Mouse (Mus musculus) stomach, postnatal 0 days (tissue): ENCODE data around the gene Map4k1. TPM values are rescaled to one million over a fixed set of nuclear protein-coding genes. Genes with fewer than 3 reads are reported as not detected.

Experiments used
- ATAC-seq: fragments of 200-750 bp; cut with Nextera tagmentation; 2 replicates; pipeline ENCODE4 v1.8.0; 2017; ENCODE audit not compliant: low FRiP score, low TSS enrichment
- DNase-seq: peaks from one replicate; pipeline ENCODE4 v3.0.0-alpha.2; 2016; ENCODE audit warnings: low spot score
- H3K27ac ChIP-seq: fragments of 300-500 bp; sonication (generic); replicated peaks from 2 replicates; pipeline ENCODE4 v1.5.1; 2014; ENCODE audit warnings: mild to moderate bottlenecking, control low read depth
- H3K27me3 ChIP-seq: fragments of 300-500 bp; sonication (generic); 2 replicates; pipeline ENCODE4 v1.6.1; 2014; ENCODE audit warnings: low read length; ENCODE audit not compliant: control insufficient read depth, insufficient read depth
- H3K36me3 ChIP-seq: fragments of 300-500 bp; sonication (generic); 2 replicates; pipeline ENCODE4 v1.6.1; 2014; ENCODE audit warnings: low read length, mixed read lengths; ENCODE audit not compliant: control insufficient read depth, insufficient read depth
- H3K4me1 ChIP-seq: fragments of 300-500 bp; sonication (generic); replicated peaks from 2 replicates; pipeline ENCODE4 v1.6.1; 2014; ENCODE audit warnings: antibody characterized with exemption; ENCODE audit not compliant: control insufficient read depth, insufficient read depth
- H3K4me2 ChIP-seq: fragments of 300-500 bp; sonication (generic); replicated peaks from 2 replicates; pipeline ENCODE4 v1.6.1; 2014; ENCODE audit warnings: low read depth, mild to moderate bottlenecking, control low read depth, moderate library complexity
- H3K4me3 ChIP-seq: fragments of 300-500 bp; sonication (generic); 2 replicates; pipeline ENCODE4 v1.5.1; 2014; ENCODE audit warnings: low read depth, low read length, control low read depth
- H3K9ac ChIP-seq: fragments of 300-500 bp; sonication (generic); 2 replicates; pipeline ENCODE4 v1.6.1; 2014; ENCODE audit warnings: mild to moderate bottlenecking, low read length, control low read depth, mixed read lengths
- H3K9me3 ChIP-seq: fragments of 300-500 bp; sonication (generic); 2 replicates; pipeline ENCODE4 v1.6.1; 2016; ENCODE audit warnings: low read length; ENCODE audit not compliant: control insufficient read depth
- CTCF ChIP-seq: IDR thresholded peaks from 2 replicates; pipeline ENCODE4 v1.5.1; 2016; ENCODE audit warnings: antibody characterized with exemption, low read depth, mild to moderate bottlenecking, moderate library complexity
- EP300 ChIP-seq: optimal IDR thresholded peaks from 2 replicates; pipeline ENCODE3; 2016; ENCODE audit warnings: antibody characterized with exemption
- WGBS: fragments of 180-500 bp; shearing (Covaris S2); extraction: QIAGEN DNeasy Blood & Tissue Kit; methylation state at CpG from one replicate; pipeline ENCODE4 v1.1.7; 2014; 5-methylcytosine and 5-hydroxymethylcytosine counted together
- polyA plus RNA-seq: library from polyadenylated mRNA; unstranded; fragments of >200 nt; fragmentation: Nextera tagmentation; extraction: Ambion mirVana; gene quantifications from 2 replicates; pipeline ENCODE4 v1.2.1, GENCODE M21; 2015

The Map4k1 gene
- polyA plus RNA-seq, 1 experiment from 2014 or later: 3.6 TPM

DNA sequence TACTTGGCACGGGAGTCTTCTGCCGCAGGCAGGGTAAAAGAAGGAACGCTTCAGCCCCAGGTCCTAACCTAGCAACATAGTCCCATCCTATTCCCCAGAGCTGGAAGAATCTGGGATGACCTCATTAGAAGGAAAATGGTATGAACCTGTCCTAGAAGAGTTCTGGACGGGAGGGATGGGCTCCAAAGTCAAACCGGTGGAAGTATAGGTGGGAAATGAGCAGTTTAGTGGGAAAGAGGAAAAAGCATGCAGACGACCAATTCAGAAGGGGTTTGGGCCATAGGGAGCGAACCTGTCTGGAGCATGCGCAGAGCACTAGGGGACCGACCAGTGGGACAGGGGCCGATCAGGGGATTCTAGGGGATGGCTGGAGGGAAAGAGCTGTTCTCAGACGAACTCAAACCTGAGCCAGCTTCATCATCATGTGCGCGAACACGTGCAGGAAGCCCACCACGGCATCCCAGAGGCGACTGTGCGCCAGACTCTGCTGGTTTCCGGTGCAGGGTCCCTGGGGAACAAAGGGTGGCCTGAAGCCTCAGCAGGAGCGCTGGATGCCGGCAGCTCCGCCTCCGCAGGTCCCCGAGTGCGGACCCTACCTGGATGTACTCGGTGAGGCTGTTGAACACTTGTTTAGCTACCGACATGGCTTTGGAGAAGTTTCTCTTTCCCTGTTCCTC is 58.3 kb downstream of the Map4k1 start:
- ATAC-seq (no peak), DNase-seq (no peak)
- TF ChIP-seq CTCF (no peak), EP300 (no peak)
- peaks cover 10% of the 10 kb centered on the region for H3K4me1 ChIP-seq
- WGBS: 2% methylated on average over 26 of the region's 26 CpGs
- no peaks in the 10 kb centered on the region for H3K27me3 ChIP-seq
- H3K36me3 ChIP-seq: no peaks in the 10 kb centered on the region
- H3K4me2 ChIP-seq: peak overlapping the region; percentile 57
- no peak overlapping the region for H3K27ac ChIP-seq
- no peaks in the 10 kb centered on the region for H3K9me3 ChIP-seq
- peak overlapping the region; percentile 52; the same call in 1 of the 2 replicates for H3K9ac ChIP-seq
- H3K4me3 ChIP-seq: peak overlapping the region; percentile 28

DNA sequence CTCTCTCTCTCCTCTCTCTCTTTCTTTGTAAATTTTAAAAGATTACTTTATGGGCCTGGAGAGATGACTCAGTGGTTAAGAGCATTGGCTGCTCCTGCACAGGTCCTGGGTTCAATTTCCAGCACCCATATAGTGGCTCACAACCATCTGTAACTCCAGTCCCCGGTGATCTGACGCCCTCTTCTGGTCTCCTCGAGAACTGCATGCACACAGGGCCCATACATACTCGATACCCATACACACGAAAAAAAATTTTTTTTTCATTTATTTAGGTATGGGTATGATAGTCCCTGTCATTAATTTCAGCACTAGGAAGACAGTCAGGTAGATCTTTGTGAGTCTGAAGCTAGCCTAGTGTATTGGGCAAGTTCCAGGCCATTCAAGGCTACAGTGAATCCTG is 59.3 kb downstream of the Map4k1 start:
- DNase-seq (no peak), ATAC-seq (no peak)
- Histone ChIP-seq H3K4me1 (peaks cover 10% of the 10 kb centered on the region), H3K4me2 (no peak overlapping the region), H3K9ac (no peak overlapping the region), H3K27ac (no peak overlapping the region), H3K9me3 (no peaks in the 10 kb centered on the region), H3K36me3 (no peaks in the 10 kb centered on the region), H3K27me3 (no peaks in the 10 kb centered on the region), H3K4me3 (no peak overlapping the region)
- TF ChIP-seq EP300 (no peak), CTCF (peak; percentile 49)
- 72% methylated on average over 5 of the region's 5 CpGs for WGBS

DNA sequence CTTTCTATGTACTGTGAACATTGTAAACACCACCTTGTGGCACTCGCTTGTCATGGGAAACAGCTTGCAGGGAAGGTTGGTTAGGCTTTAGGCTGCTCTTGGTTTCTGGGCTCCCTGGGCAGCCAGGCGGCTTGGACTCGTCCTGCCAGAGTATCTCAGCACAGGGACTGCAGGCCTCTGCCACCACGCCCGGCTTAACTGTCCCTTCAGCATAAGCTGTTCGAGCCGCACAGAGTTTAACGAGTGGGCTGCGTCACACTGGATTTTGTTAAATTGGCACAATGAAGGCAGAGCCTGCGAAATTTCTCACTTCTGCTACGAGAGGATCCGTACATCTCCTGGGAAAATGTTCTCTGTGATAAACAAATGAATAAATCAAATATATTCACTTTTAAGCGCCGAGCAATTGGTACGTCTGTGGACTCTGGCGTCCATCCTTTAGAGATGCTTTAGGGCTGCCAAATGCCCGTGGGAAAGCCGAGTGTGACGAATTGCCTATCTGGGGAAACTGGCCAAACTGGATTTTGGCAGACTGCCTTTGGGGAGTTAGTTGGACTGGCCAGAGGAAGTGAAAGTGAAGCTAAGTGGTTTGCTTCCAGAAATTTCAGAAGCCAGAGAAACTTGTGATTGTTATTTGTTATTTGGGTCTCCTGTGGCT is 61.3 kb downstream of the Map4k1 start:
- Histone ChIP-seq H3K27me3 (no peaks in the 10 kb centered on the region), H3K9me3 (no peaks in the 10 kb centered on the region), H3K4me1 (peaks cover 10% of the 10 kb centered on the region), H3K36me3 (no peaks in the 10 kb centered on the region), H3K4me3 (no peak overlapping the region), H3K27ac (peak overlapping the region; percentile 77), H3K4me2 (peak overlapping the region; percentile 33), H3K9ac (peak overlapping the region; percentile 27; the same call in 1 of the 2 replicates)
- 18% methylated on average over 19 of the region's 19 CpGs for WGBS
- peak; percentile 57; the same call in 1 of the 2 replicates for ATAC-seq
- peak; percentile 73 for DNase-seq
- TF ChIP-seq EP300: no peak
- TF ChIP-seq CTCF: 0 out of 2 replicates have a peak, but pooled peaks have one; percentile 34

DNA sequence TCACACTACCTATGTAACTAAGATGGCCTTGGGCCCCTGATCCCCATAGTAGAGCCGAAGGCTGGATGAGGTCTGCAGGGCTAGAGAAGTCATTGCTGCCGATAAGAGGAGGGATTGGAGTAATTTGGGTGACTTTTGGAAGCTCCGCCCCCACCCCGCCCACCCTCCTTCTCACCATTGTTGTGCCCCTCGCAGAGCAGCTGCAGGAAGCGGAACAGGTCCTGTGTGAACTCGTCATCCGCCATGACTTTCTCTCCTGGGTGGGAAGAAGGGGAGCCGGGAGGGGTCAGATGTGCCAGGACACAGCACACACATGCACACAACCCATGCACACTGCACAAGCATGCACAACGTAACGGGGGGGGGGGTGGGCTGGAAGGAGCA is 61.8 kb downstream of the Map4k1 start:
- Histone ChIP-seq H3K4me3 (no peak overlapping the region), H3K9ac (no peak overlapping the region), H3K4me2 (peak overlapping the region; percentile 33), H3K27me3 (no peaks in the 10 kb centered on the region), H3K4me1 (peaks cover 10% of the 10 kb centered on the region), H3K9me3 (no peaks in the 10 kb centered on the region), H3K36me3 (no peaks in the 10 kb centered on the region), H3K27ac (peak overlapping the region; percentile 77; the same call in 1 of the 2 replicates)
- WGBS: 30% methylated on average over 11 of the region's 11 CpGs
- no peak for TF ChIP-seq CTCF
- no peak for TF ChIP-seq EP300
- DNase-seq (no peak), ATAC-seq (no peak; the same call in 1 of the 2 replicates)

DNA sequence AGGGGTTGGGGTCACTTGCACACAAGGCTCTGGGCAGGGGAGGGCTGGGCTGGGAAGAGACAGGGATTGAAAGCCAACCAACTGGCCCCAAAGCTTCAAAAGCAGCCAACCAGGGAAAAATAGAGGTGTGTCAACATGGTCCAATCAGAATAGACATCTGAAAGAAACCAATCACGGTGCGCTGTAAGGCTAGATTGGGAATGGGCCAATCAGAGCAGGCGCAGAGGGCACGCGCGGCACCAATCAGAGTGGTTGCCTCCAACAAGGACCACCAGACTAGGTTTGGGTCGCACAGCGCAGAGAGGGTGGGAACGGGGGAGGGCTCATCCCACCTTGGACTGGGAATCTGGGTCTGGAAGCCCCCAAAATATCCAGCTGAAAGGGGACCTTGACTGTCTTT is 62.5 kb downstream of the Map4k1 start:
- ATAC-seq (no peak), DNase-seq (no peak)
- H3K9ac ChIP-seq: no peak overlapping the region
- H3K4me2 ChIP-seq: no peak overlapping the region
- H3K4me3 ChIP-seq: no peak overlapping the region
- H3K9me3 ChIP-seq: no peaks in the 10 kb centered on the region
- no peaks in the 10 kb centered on the region for H3K27me3 ChIP-seq
- peaks cover 10% of the 10 kb centered on the region for H3K4me1 ChIP-seq
- no peak overlapping the region for H3K27ac ChIP-seq
- no peak for TF ChIP-seq EP300
- H3K36me3 ChIP-seq: no peaks in the 10 kb centered on the region
- WGBS: 47% methylated on average over 9 of the region's 9 CpGs

DNA sequence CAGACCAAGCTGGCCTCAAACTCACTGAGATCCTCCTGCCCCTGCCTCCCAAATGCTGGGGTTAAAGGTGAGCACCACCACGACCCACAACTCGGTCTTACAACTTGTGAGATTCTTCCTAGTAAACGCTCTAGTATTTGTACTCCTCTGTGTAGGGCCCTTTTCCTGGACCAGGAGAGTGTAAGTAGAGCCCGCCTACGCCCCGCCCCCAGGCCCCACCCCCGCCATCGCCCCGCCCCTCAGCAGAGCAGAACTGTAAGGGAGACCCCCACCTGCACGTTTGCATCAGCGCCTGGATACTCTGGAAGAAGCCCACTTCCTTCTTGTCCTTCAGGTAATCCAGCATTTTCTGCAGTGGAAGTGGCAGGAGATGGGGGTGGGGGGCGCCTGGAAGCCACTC is 64.7 kb downstream of the Map4k1 start:
- DNase-seq: no peak
- Histone ChIP-seq H3K27me3 (no peaks in the 10 kb centered on the region), H3K4me1 (peaks cover 8% of the 10 kb centered on the region), H3K36me3 (no peaks in the 10 kb centered on the region), H3K9ac (no peak overlapping the region), H3K4me2 (no peak overlapping the region), H3K9me3 (no peaks in the 10 kb centered on the region), H3K27ac (no peak overlapping the region), H3K4me3 (no peak overlapping the region)
- WGBS: 7% methylated on average over 10 of the region's 12 CpGs
- no peak for TF ChIP-seq EP300
- no peak for ATAC-seq
